Mouse (Mus musculus) lung, postnatal 0 days (tissue): ENCODE results near the gene Calu.

Experiments used
- CTCF ChIP-seq: IDR thresholded peaks from 2 replicates; pipeline ENCODE4 v1.5.1; 2016; ENCODE audit warnings: antibody characterized with exemption, mild to moderate bottlenecking
- EP300 ChIP-seq: IDR thresholded peaks from 2 replicates; pipeline ENCODE4 v1.6.1; 2016; ENCODE audit warnings: antibody characterized with exemption, mild to moderate bottlenecking, control low read depth

GRCm38 (mm10) chr6:29377386-29377785 lies 29.5 kb downstream of the Calu start:
- TF ChIP-seq CTCF (no peak), EP300 (no peak)
